9 mouse cellular contexts compared by ENCODE assay signal in the genomic region with DNA sequence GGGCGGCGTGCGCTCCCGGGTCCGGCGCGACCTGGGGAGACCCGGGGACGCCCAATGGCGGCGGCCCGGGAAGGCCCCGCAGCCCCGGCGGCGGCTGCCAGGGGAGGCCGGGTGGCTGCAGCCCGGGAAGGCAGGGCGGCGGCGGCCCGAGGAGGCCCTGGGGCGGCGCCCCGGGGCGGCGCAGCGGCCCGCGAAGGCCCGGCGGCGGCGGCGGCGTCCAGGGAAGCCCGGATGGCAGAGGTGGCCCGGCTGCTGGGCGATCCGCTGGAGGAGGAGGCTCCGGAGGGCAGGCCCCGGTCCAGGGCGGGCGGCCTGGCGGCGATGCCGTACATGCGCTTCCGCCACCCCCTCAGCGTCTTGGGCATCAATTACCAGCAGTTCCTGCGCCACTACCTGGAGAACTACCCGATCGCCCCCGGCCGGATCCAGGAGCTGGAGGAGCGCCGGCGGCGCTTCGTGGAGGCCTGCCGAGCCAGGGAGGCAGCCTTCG. TPM values are rescaled to one million over a fixed set of nuclear protein-coding genes. Genes with fewer than 3 reads are reported as not detected.
DNase-seq lines count a peak whose midpoint lies in the region; ATAC-seq and TF ChIP-seq lines count a peak whose summit lies in the region.
"Had no signal": no experiment of that assay in that cellular context is flagged by ENCODE, and none has a peak within 500 bp of the region (broad histone marks: within the 10 kb centered on the region; RNA-seq: fewer than 3 reads in every experiment).

No protein-coding gene starts in this region.

- H3K9ac ChIP-seq in embryonic facial prominence, embryonic 12.5 days: peak overlapping the region; percentile 99
- H3K9ac ChIP-seq in heart, embryonic 11.5 days (ENCODE audit: low read depth, low read length): peak overlapping the region; percentile 88
- peak overlapping the region; percentile 67 for H3K9ac ChIP-seq in liver, adult 2 months (ENCODE audit: low read depth, low read length)
- H3K9ac ChIP-seq in stomach, postnatal 0 days (ENCODE audit: low read length): peak overlapping the region; percentile 90

- peak overlapping the region; percentile 73 for H3K4me2 ChIP-seq in embryonic facial prominence, embryonic 12.5 days (replicated peaks)
- H3K4me2 ChIP-seq in heart, embryonic 11.5 days: peak overlapping the region; percentile 83
- H3K4me2 ChIP-seq in myocyte (ENCODE audit: low read depth): peak overlapping the region; percentile 61
- peak overlapping the region; percentile 71 for H3K4me2 ChIP-seq in stomach, postnatal 0 days (replicated peaks; ENCODE audit: low read depth)

- peaks cover 4% of the 10 kb centered on the region; the same call in 1 of the 2 replicates for H3K4me1 ChIP-seq in embryonic facial prominence, embryonic 12.5 days
- peaks cover 5% of the 10 kb centered on the region; the same call in 1 of the 2 replicates for H3K4me1 ChIP-seq in heart, embryonic 11.5 days (ENCODE audit: control insufficient read depth, insufficient read depth, low read length)
- H3K4me1 ChIP-seq in liver, adult 2 months (ENCODE audit: control insufficient read depth, insufficient read depth, low read length): no peaks in the 10 kb centered on the region
- H3K4me1 ChIP-seq in stomach, postnatal 0 days (replicated peaks; ENCODE audit: control insufficient read depth, insufficient read depth): no peaks in the 10 kb centered on the region

- no peak for TF ChIP-seq EP300 in stomach, postnatal 0 days (optimal IDR thresholded peaks at IDR 0.05)

- no peak for TF ChIP-seq POLR2A in liver, adult 2 months (IDR thresholded peaks at IDR 0.05; ENCODE audit: extremely low read depth, insufficient read depth, low read length)
- no peak for TF ChIP-seq POLR2A in myocyte (IDR thresholded peaks at IDR 0.05; ENCODE audit: insufficient read length, low read depth)

- H3K4me3 ChIP-seq in embryonic facial prominence, embryonic 12.5 days: peak overlapping the region; percentile 87
- H3K4me3 ChIP-seq in heart, embryonic 11.5 days (ENCODE audit: low read depth, low read length): peak overlapping the region; percentile 89
- peak overlapping the region; percentile 56 for H3K4me3 ChIP-seq in liver, adult 2 months (ENCODE audit: insufficient read depth, low read depth, low read length)
- peak overlapping the region; percentile 3 for H3K4me3 ChIP-seq in myocyte
- H3K4me3 ChIP-seq in stomach, postnatal 0 days (ENCODE audit: low read depth, low read length): peak overlapping the region; percentile 72

- no peaks in the 10 kb centered on the region for H3K27me3 ChIP-seq in embryonic facial prominence, embryonic 12.5 days
- no peaks in the 10 kb centered on the region for H3K27me3 ChIP-seq in heart, embryonic 11.5 days (ENCODE audit: control insufficient read depth, insufficient read depth, low read length)
- H3K27me3 ChIP-seq in liver, adult 2 months (ENCODE audit: control insufficient read depth, insufficient read depth, low read length): 0 out of 2 replicates have a peak, but pooled peaks cover 3% of the 10 kb centered on the region
- peaks cover 4% of the 10 kb centered on the region for H3K27me3 ChIP-seq in myocyte (ENCODE audit: control insufficient read depth, insufficient read depth, insufficient read length)
- no peaks in the 10 kb centered on the region for H3K27me3 ChIP-seq in stomach, postnatal 0 days (ENCODE audit: control insufficient read depth, insufficient read depth, low read length)

- H3K36me3 ChIP-seq in embryonic facial prominence, embryonic 12.5 days: peaks cover 26% of the 10 kb centered on the region
- no peaks in the 10 kb centered on the region for H3K36me3 ChIP-seq in heart, embryonic 11.5 days (ENCODE audit: control insufficient read depth, insufficient read depth, low read length)
- no peaks in the 10 kb centered on the region for H3K36me3 ChIP-seq in liver, adult 2 months (ENCODE audit: control insufficient read depth, insufficient read depth, low read length)
- no peaks in the 10 kb centered on the region for H3K36me3 ChIP-seq in myocyte (ENCODE audit: control insufficient read depth, insufficient read depth)
- no peaks in the 10 kb centered on the region for H3K36me3 ChIP-seq in stomach, postnatal 0 days (ENCODE audit: control insufficient read depth, insufficient read depth, low read length)

- H3K79me2 ChIP-seq in liver, adult 2 months (ENCODE audit: control insufficient read depth, insufficient read depth, low read length): no peaks in the 10 kb centered on the region
- H3K79me2 ChIP-seq in myocyte (ENCODE audit: control insufficient read depth, insufficient read depth): no peaks in the 10 kb centered on the region

- under 1% methylated on average over 43 of the region's 62 CpGs for WGBS in embryonic facial prominence, embryonic 12.5 days
- under 1% methylated on average over 53 of the region's 62 CpGs for WGBS in heart, embryonic 11.5 days (ENCODE audit: insufficient replicate concordance)
- WGBS in liver, adult 2 months: 1% methylated on average over 59 of the region's 62 CpGs
- WGBS in stomach, postnatal 0 days: 2% methylated on average over 30 of the region's 62 CpGs

- peak overlapping the region; percentile 81 for H3ac ChIP-seq in myocyte (ENCODE audit: control insufficient read depth, insufficient read length)

- no peaks in the 10 kb centered on the region for H3K9me3 ChIP-seq in embryonic facial prominence, embryonic 12.5 days
- H3K9me3 ChIP-seq in heart, embryonic 11.5 days (replicated peaks; ENCODE audit: control insufficient read depth, low read length): no peaks in the 10 kb centered on the region
- H3K9me3 ChIP-seq in stomach, postnatal 0 days (ENCODE audit: control insufficient read depth, low read length): no peaks in the 10 kb centered on the region

- TF ChIP-seq CTCF in liver, adult 2 months (IDR thresholded peaks at IDR 0.05; ENCODE audit: low read depth, low read length): no peak
- no peak for TF ChIP-seq CTCF in stomach, postnatal 0 days (IDR thresholded peaks at IDR 0.05; ENCODE audit: low read depth)

- ATAC-seq in embryonic facial prominence, embryonic 12.5 days (ENCODE audit: insufficient number of reproducible peaks, insufficient read depth, low FRiP score, low TSS enrichment): peak; percentile 67
- peak; percentile 73; the same call in 1 of the 2 replicates for ATAC-seq in heart, embryonic 11.5 days (replicated peaks; ENCODE audit: insufficient number of reproducible peaks, low FRiP score, low TSS enrichment)
- peak; percentile 75 for ATAC-seq in stomach, postnatal 0 days (ENCODE audit: low FRiP score, low TSS enrichment)

- H3K27ac ChIP-seq in embryonic facial prominence, embryonic 12.5 days: peak overlapping the region; percentile 92
- H3K27ac ChIP-seq in heart, embryonic 11.5 days (ENCODE audit: low read depth, low read length): peak overlapping the region; percentile 78
- H3K27ac ChIP-seq in liver, adult 2 months (replicated peaks; ENCODE audit: insufficient read depth, low read depth, low read length): no peak overlapping the region
- peak overlapping the region; percentile 86 for H3K27ac ChIP-seq in stomach, postnatal 0 days (replicated peaks)

- peak; percentile 30 to 54 for DNase-seq in layer of hippocampus, adult 18-20 months (ENCODE audit: low spot score in 2 of 2)
- DNase-seq in layer of hippocampus, adult 9-10 months (ENCODE audit: low spot score): no peak
- DNase-seq in kidney, adult 9 months: peak; percentile 55
- DNase-seq in liver, adult 2 months (ENCODE audit: extremely low read depth, low read depth, low spot score): no peak
- peak; percentile 66 for DNase-seq in stomach, postnatal 0 days (ENCODE audit: low spot score)

RNA-seq across cellular contexts. Expression of gene Eid2, which starts 0.4 kb away (rescaled TPM):
- total RNA-seq in layer of hippocampus, adult 18-20 months (2021): 10 to 100 TPM; 59.3 to 61.3 TPM
- 10.3 and 18.2 TPM in 2 replicates for polyA plus RNA-seq in embryonic facial prominence, embryonic 12.5 days (2016; fragmentation: Nextera tagmentation; extraction: Ambion mirVana)
- 5.4 TPM in 2 replicates for polyA plus RNA-seq in heart, embryonic 11.5 days (2014; fragmentation: Nextera tagmentation; extraction: Ambion mirVana)
- total RNA-seq in liver, adult 2 months (2014; rRNA removed): 0.28 and 0.47 TPM in 2 replicates
- polyA plus RNA-seq in liver, adult 2 months (2012; rRNA removed): 0.35 and 0.50 TPM in 2 replicates
- 6.5 TPM for polyA plus RNA-seq in myocyte (2012; fragmentation: generic; extraction: Trizol)
- 4.5 and 4.8 TPM in 2 replicates for polyA plus RNA-seq in stomach, postnatal 0 days (2015; fragmentation: Nextera tagmentation; extraction: Ambion mirVana)

RNA-seq across cellular contexts. Expression of gene Eid2b, which starts 9.5 kb away (rescaled TPM):
- total RNA-seq in layer of hippocampus, adult 18-20 months (2021): 10 to 100 TPM; 37.8 to 38.4 TPM
- 19.2 and 19.5 TPM in 2 replicates for polyA plus RNA-seq in embryonic facial prominence, embryonic 12.5 days (2016; fragmentation: Nextera tagmentation; extraction: Ambion mirVana)
- polyA plus RNA-seq in heart, embryonic 11.5 days (2014; fragmentation: Nextera tagmentation; extraction: Ambion mirVana): 6.3 and 8.1 TPM in 2 replicates
- total RNA-seq in liver, adult 2 months (2014; rRNA removed): 1.9 and 3.0 TPM in 2 replicates
- polyA plus RNA-seq in liver, adult 2 months (2012; rRNA removed): 3.5 and 3.9 TPM in 2 replicates
- polyA plus RNA-seq in myocyte (2012; fragmentation: generic; extraction: Trizol): 6.1 TPM
- 7.2 and 7.9 TPM in 2 replicates for polyA plus RNA-seq in stomach, postnatal 0 days (2015; fragmentation: Nextera tagmentation; extraction: Ambion mirVana)

RNA-seq across cellular contexts. Expression of gene Selenov, which starts 22.9 kb away (rescaled TPM):
- under 1 TPM in 1 of 2 experiments, not detected in 1; 0.25 TPM for total RNA-seq in layer of hippocampus, adult 18-20 months (2021)
- not detected in 2 replicates for polyA plus RNA-seq in embryonic facial prominence, embryonic 12.5 days (2016; fragmentation: Nextera tagmentation; extraction: Ambion mirVana)
- polyA plus RNA-seq in heart, embryonic 11.5 days (2014; fragmentation: Nextera tagmentation; extraction: Ambion mirVana): not detected in 2 replicates
- not detected in 2 replicates for total RNA-seq in liver, adult 2 months (2014; rRNA removed)
- polyA plus RNA-seq in liver, adult 2 months (2012; rRNA removed): not detected in 2 replicates
- polyA plus RNA-seq in myocyte (2012; fragmentation: generic; extraction: Trizol): not detected
- 0.22 and 0.33 TPM in 2 replicates for polyA plus RNA-seq in stomach, postnatal 0 days (2015; fragmentation: Nextera tagmentation; extraction: Ambion mirVana)
- polyA plus RNA-seq: large intestine, adult 2 months had no signal

RNA-seq across cellular contexts. Expression of gene Dll3, which starts 34.0 kb away (rescaled TPM):
- 1 to 10 TPM; 2.1 to 2.6 TPM for total RNA-seq in layer of hippocampus, adult 18-20 months (2021)
- polyA plus RNA-seq in embryonic facial prominence, embryonic 12.5 days (2016; fragmentation: Nextera tagmentation; extraction: Ambion mirVana): 3.5 and 3.7 TPM in 2 replicates
- polyA plus RNA-seq in heart, embryonic 11.5 days (2014; fragmentation: Nextera tagmentation; extraction: Ambion mirVana): 0.24 and 0.43 TPM in 2 replicates
- total RNA-seq in liver, adult 2 months (2014; rRNA removed): not detected in 2 replicates
- polyA plus RNA-seq in liver, adult 2 months (2012; rRNA removed): not detected in 2 replicates
- 0.02 TPM for polyA plus RNA-seq in myocyte (2012; fragmentation: generic; extraction: Trizol)
- 0.92 and 0.96 TPM in 2 replicates for polyA plus RNA-seq in stomach, postnatal 0 days (2015; fragmentation: Nextera tagmentation; extraction: Ambion mirVana)

RNA-seq across cellular contexts. Expression of gene Timm50, which starts 43.8 kb away (rescaled TPM):
- 10 to 100 TPM; 42.4 to 44.3 TPM for total RNA-seq in layer of hippocampus, adult 18-20 months (2021)
- 162 and 170 TPM in 2 replicates for polyA plus RNA-seq in embryonic facial prominence, embryonic 12.5 days (2016; fragmentation: Nextera tagmentation; extraction: Ambion mirVana)
- 139 and 141 TPM in 2 replicates for polyA plus RNA-seq in heart, embryonic 11.5 days (2014; fragmentation: Nextera tagmentation; extraction: Ambion mirVana)
- total RNA-seq in liver, adult 2 months (2014; rRNA removed): 22.6 and 24.9 TPM in 2 replicates
- polyA plus RNA-seq in liver, adult 2 months (2012; rRNA removed): 49.4 and 52.6 TPM in 2 replicates
- polyA plus RNA-seq in myocyte (2012; fragmentation: generic; extraction: Trizol): 83.6 TPM
- polyA plus RNA-seq in stomach, postnatal 0 days (2015; fragmentation: Nextera tagmentation; extraction: Ambion mirVana): 69.4 and 69.6 TPM in 2 replicates

Comparison
In these comparisons a context has a peak if more than half of its experiments do, and no peak if none do; other contexts are left out.
1. DNase-seq: peak in layer of hippocampus, adult 18-20 months (2 of 2), kidney, adult 9 months (single experiment) and stomach, postnatal 0 days (single experiment); none in layer of hippocampus, adult 9-10 months (single experiment) and liver, adult 2 months (single experiment).
2. H3K4me3 ChIP-seq: peak in every context shown above with its lines; median percentile 89 in heart, embryonic 11.5 days; 87 in embryonic facial prominence, embryonic 12.5 days; 72 in stomach, postnatal 0 days; 56 in liver, adult 2 months; 3 in myocyte.
3. Peak in every context shown above with its lines, with median percentiles within 50 percentile points of each other: ATAC-seq, H3K4me2 ChIP-seq and H3K9ac ChIP-seq.